Mouse (Mus musculus) T-helper 1 cell (primary cell): ENCODE data around the gene Nsd1.

Experiments
- in situ Hi-C: fragments of 300-600 bp; cut with MboI, MseI; formaldehyde crosslinking; loops from one replicate; pipeline ENCODE4 v1.15.1; 2025; ENCODE audit warnings: high pct_unique_total_duplicates

Nsd1 gene

GRCm38 (mm10) chr13:55329109-55329682 is 119.6 kb downstream of the Nsd1 start:
- in situ Hi-C loops = no loop called here

- in situ Hi-C loops = no loop called here
Measured at GRCm38 (mm10) chr13:55329683-55330566, 120.3 kb downstream of the Nsd1 start, which contains the start of gene Mxd3. Mxd3 (minus strand) TSS chr13:55329823.

- in situ Hi-C loops = no loop called here
Measured at GRCm38 (mm10) chr13:55330567-55331400, 121.2 kb downstream of the Nsd1 start.

DNA sequence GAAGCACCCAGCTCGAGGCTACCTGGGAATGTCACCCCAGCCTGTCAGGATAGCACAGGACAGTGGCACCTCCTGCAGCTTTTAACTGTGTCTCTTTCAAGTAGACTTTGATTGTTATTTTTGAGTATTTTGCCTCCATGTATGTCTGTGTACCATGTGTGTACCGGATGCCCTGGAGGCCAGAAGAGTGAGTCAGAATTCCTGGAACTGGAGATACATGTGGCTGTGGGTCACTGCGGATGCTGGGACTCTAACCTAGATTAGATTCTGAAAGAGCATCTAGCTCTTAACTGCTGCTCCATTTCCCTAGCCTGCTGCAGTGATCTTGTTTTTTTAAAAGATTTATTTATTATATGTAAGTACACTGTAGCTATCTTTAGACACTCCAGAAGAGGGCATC is 122.7 kb downstream of the Nsd1 start:
- in situ Hi-C loops = no loop called here

DNA sequence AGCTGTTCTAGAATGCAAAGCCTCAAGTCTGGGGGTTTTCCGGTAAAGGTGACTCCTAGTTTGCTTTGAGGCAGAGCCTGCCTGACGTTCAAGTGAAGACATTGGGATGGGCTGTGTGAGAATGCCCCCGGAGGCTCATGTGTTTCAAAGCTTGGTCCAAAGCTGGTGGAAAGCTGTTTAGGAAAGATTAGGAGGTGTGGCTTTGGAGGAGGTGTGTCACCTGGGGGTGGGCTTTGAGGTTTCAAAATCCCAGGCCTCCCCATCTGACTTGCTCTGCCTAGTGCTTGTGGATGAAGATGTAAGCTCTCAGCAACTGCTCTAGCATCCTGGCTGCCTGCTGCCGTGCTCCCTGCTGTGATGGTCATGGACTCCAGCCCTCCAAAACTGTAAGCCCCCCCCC is 126.1 kb downstream of the Nsd1 start:
- in situ Hi-C loops = no loop called here

- in situ Hi-C loops = no loop called here
Measured at GRCm38 (mm10) chr13:55337341-55337975, 127.9 kb downstream of the Nsd1 start.

GRCm38 (mm10) chr13:55338131-55339054 is 128.8 kb downstream of the Nsd1 start:
- in situ Hi-C loops = no loop called here

GRCm38 (mm10) chr13:55339259-55339658 is 129.7 kb downstream of the Nsd1 start:
- in situ Hi-C loops = no loop called here

GRCm38 (mm10) chr13:55342469-55342868 is 132.9 kb downstream of the Nsd1 start:
- in situ Hi-C loops = no loop called here

- in situ Hi-C loops = no loop called here
Measured at GRCm38 (mm10) chr13:55344286-55344685, 134.7 kb downstream of the Nsd1 start.

- in situ Hi-C loops = no loop called here
Measured at GRCm38 (mm10) chr13:55346745-55347144, 137.2 kb downstream of the Nsd1 start.

- in situ Hi-C loops = no loop called here
Measured at GRCm38 (mm10) chr13:55361145-55361544, 151.6 kb downstream of the Nsd1 start.

- in situ Hi-C loops = no loop called here
Measured at GRCm38 (mm10) chr13:55361974-55362452, 152.4 kb downstream of the Nsd1 start.

DNA sequence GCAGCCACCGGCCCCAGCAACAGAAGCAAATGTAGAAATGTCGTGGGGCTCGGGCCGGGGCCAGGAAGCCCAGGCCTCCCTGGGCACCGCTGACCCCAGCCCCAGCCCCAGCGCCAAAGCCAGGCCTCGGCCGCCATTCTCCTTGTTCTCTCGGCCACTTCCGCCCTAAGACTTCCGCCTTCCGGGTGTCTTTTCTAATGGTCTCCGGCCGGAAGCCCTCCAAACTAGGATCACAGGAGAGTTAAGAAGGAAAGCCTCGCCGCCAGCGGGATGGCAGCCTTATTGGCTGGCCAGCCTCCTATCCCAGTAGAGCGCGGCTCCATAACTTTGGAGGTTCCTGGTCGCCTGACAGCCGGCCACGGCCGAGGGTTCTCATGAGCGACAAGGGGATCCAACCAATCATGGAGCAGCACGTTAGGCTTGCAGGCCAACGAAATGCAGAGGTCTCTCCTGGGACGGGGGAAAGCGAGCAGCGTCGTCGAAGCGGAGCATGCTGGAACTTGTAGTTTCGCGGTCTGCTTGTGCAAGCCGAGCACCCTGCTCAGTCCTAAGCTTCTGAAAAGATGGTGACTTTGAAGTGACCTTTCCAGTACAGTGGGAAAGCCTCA is 153.0 kb downstream of the Nsd1 start, which contains the start of gene Lman2:
Gene Lman2, minus strand, starts transcription at position 331 of the 608 bp plus-strand sequence.
- in situ Hi-C loops = no loop called here
